Mouse (Mus musculus) ES-E14 (cell line): ENCODE data around the gene Acss1. TPM values are rescaled to one million over a fixed set of nuclear protein-coding genes. Genes with fewer than 3 reads are reported as not detected.

Experiments used
- DNase-seq: peaks from one replicate; pipeline ENCODE4 v3.0.0-alpha.2; 2013; ENCODE audit warnings: low read depth, low spot score
- H3K27ac ChIP-seq: 2 replicates; pipeline ENCODE4 v1.5.1; 2012; ENCODE audit warnings: low read depth, mild to moderate bottlenecking, low read length, moderate library complexity, mixed read lengths; ENCODE audit not compliant: poor library complexity, insufficient read depth, severe bottlenecking
- H3K36me3 ChIP-seq: 2 replicates; pipeline ENCODE4 v1.6.1; 2012; ENCODE audit warnings: mild to moderate bottlenecking, low read length, moderate library complexity, mixed read lengths; ENCODE audit not compliant: control insufficient read depth, poor library complexity, insufficient read depth, severe bottlenecking
- H3K4me1 ChIP-seq, 2 experiments: fragments of 150-350 bp in 1 of 2; sonication (generic) in 1 of 2; 2 replicates each; pipeline ENCODE4 v1.6.1; 2012; ENCODE audit warnings: low read length in 2 of 2, mild to moderate bottlenecking in 1 of 2, mixed read lengths in 1 of 2; ENCODE audit not compliant: control insufficient read depth in 2 of 2, insufficient read depth in 2 of 2, poor library complexity in 1 of 2
- H3K4me3 ChIP-seq, 2 experiments: fragments of 150-350 bp in 1 of 2; sonication (generic) in 1 of 2; 2 replicates each; pipeline ENCODE4 v1.5.1; 2012; ENCODE audit warnings: low read length in 2 of 2, low read depth in 1 of 2, mild to moderate bottlenecking in 1 of 2, mixed read lengths in 1 of 2; ENCODE audit not compliant: insufficient read depth in 1 of 2, poor library complexity in 1 of 2, severe bottlenecking in 1 of 2
- H3K9ac ChIP-seq: 2 replicates; pipeline ENCODE4 v1.6.1; 2012; ENCODE audit warnings: low read depth, mild to moderate bottlenecking, low read length, mixed read lengths; ENCODE audit not compliant: poor library complexity, insufficient read depth, severe bottlenecking
- H3K9me3 ChIP-seq: fragments of 150-350 bp; sonication (generic); 2 replicates; pipeline ENCODE4 v1.6.1; 2012; ENCODE audit warnings: low read depth, mild to moderate bottlenecking, low read length; ENCODE audit not compliant: control insufficient read depth, insufficient read depth
- CHD2 ChIP-seq: IDR thresholded peaks from 2 replicates; pipeline ENCODE4 v1.6.1; 2014; ENCODE audit warnings: mild to moderate bottlenecking, low read depth, low read length, inconsistent platforms
- HCFC1 ChIP-seq: IDR thresholded peaks from 2 replicates; pipeline ENCODE4 v1.6.1; 2012; ENCODE audit warnings: low read length, inconsistent platforms, borderline replicate concordance; ENCODE audit not compliant: insufficient read depth
- MAFK ChIP-seq: IDR thresholded peaks from 2 replicates; pipeline ENCODE4 v1.6.1; 2014; ENCODE audit warnings: mild to moderate bottlenecking, low read depth, low read length, inconsistent platforms; ENCODE audit not compliant: insufficient read depth
- ZC3H11A ChIP-seq: IDR thresholded peaks from 2 replicates; pipeline ENCODE4 v1.6.1; 2012; ENCODE audit warnings: low read depth, mild to moderate bottlenecking, inconsistent platforms, low read length, borderline replicate concordance
- ZNF384 ChIP-seq: IDR thresholded peaks from 2 replicates; pipeline ENCODE4 v1.6.1; 2012; ENCODE audit warnings: low read depth, low read length, inconsistent platforms
- in situ Hi-C, 2 experiments: fragments of 600-800 bp; cut with MboI; formaldehyde crosslinking; loops; one replicate each; pipeline ENCODE4 v1.15.1; 2025; ENCODE audit warnings: low sequenced_read_pairs in 2 of 2, inconsistent platforms in 1 of 2; ENCODE audit not compliant: unreplicated experiment in 2 of 2
- total RNA-seq: library from RNA; depleted of rRNA; stranded (reverse); fragments of 300-350 nt; gene quantifications from 2 replicates; pipeline ENCODE4 v1.2.3, GENCODE M21; 2012

Gene Acss1
- total RNA-seq, 1 experiment, result 3.2 TPM

- no peaks in the 10 kb centered on the region for H3K4me1 ChIP-seq
- peak within 1 kb of the TSS; percentile 59 to 69 for H3K4me3 ChIP-seq
- no peak within 1 kb of the TSS for H3K27ac ChIP-seq
- DNase-seq, result no peak
- H3K36me3 ChIP-seq, result no peaks in the 10 kb centered on the region
- in situ Hi-C loops, result no loop called here
- no peak for TF ChIP-seq ZC3H11A
- TF ChIP-seq ZNF384, result no peak
- no peak for TF ChIP-seq CHD2
- TF ChIP-seq MAFK, result no peak
- no peak for TF ChIP-seq HCFC1
- H3K9ac ChIP-seq, result peak within 1 kb of the TSS; percentile 61
- no peaks in the 10 kb centered on the region for H3K9me3 ChIP-seq
Observed at GRCm38 (mm10) chr2:150689223-150689800, 21.0 kb upstream of the Acss1 start, which contains the start of gene Vsx1. Vsx1 (minus strand) TSS chr2:150689360.

GRCm38 (mm10) chr2:150688541-150689186, 20.4 kb upstream of the Acss1 start:
- TF ChIP-seq MAFK, result no peak
- no peak for TF ChIP-seq HCFC1
- TF ChIP-seq ZNF384, result no peak
- DNase-seq, result no peak
- H3K9me3 ChIP-seq, result no peaks in the 10 kb centered on the region
- peak overlapping the region; percentile 59 to 69 for H3K4me3 ChIP-seq
- H3K36me3 ChIP-seq, result no peaks in the 10 kb centered on the region
- in situ Hi-C loops, result no loop called here
- no peaks in the 10 kb centered on the region for H3K4me1 ChIP-seq
- no peak overlapping the region for H3K27ac ChIP-seq
- peak overlapping the region; percentile 61 for H3K9ac ChIP-seq

- H3K27ac ChIP-seq, result no peak overlapping the region
- no peak for TF ChIP-seq MAFK
- TF ChIP-seq CHD2, result no peak
- TF ChIP-seq HCFC1, result no peak
- TF ChIP-seq ZC3H11A, result no peak
- no peak for TF ChIP-seq ZNF384
- no peaks in the 10 kb centered on the region for H3K4me1 ChIP-seq
- in situ Hi-C loops, result no loop called here
- peak overlapping the region; percentile 59 to 69 for H3K4me3 ChIP-seq
- H3K9ac ChIP-seq, result peak overlapping the region; percentile 61
- no peaks in the 10 kb centered on the region for H3K9me3 ChIP-seq
- H3K36me3 ChIP-seq, result no peaks in the 10 kb centered on the region
- DNase-seq, result no peak
Observed at GRCm38 (mm10) chr2:150687871-150688540, 19.7 kb upstream of the Acss1 start.

DNA sequence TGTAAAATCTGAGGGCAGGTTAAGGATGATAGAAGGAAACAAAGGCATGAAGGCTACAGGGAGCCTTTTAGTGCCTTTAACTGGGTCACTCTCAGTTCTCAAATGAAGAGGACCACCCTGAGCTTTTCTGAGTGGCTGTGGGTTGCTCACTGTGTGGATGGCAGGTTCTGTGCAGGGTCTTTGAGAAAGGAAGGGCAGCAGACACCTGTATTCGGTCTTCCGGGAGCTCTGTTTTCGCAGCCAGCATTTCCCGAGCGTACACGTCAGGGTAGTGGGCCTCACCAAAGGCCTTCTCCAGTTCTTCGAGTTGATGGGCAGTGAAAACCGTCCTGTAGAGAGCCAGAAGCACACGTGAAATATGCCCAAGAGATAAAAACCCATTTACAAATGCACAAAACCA, 17.1 kb upstream of the Acss1 start:
- Histone ChIP-seq H3K4me3 (no peak overlapping the region), H3K4me1 (no peaks in the 10 kb centered on the region), H3K9me3 (no peaks in the 10 kb centered on the region), H3K9ac (no peak overlapping the region), H3K36me3 (no peaks in the 10 kb centered on the region), H3K27ac (no peak overlapping the region)
- in situ Hi-C loops, result no loop called here
- DNase-seq, result no peak
- TF ChIP-seq ZC3H11A (no peak), CHD2 (no peak), HCFC1 (no peak), ZNF384 (no peak), MAFK (no peak)
